Mouse (Mus musculus) right cerebral cortex, postnatal 4 days (tissue): ENCODE results near the gene Lrch3.
"Not testable (repeated sequence)": the region's sequence is repeated elsewhere in the genome, so short reads cannot be mapped to it uniquely, and the experiment has no call there.

Source experiments
- DNase-seq: peaks from one replicate; pipeline ENCODE4 v3.0.0-alpha.2; 2022

The Lrch3 gene

DNA sequence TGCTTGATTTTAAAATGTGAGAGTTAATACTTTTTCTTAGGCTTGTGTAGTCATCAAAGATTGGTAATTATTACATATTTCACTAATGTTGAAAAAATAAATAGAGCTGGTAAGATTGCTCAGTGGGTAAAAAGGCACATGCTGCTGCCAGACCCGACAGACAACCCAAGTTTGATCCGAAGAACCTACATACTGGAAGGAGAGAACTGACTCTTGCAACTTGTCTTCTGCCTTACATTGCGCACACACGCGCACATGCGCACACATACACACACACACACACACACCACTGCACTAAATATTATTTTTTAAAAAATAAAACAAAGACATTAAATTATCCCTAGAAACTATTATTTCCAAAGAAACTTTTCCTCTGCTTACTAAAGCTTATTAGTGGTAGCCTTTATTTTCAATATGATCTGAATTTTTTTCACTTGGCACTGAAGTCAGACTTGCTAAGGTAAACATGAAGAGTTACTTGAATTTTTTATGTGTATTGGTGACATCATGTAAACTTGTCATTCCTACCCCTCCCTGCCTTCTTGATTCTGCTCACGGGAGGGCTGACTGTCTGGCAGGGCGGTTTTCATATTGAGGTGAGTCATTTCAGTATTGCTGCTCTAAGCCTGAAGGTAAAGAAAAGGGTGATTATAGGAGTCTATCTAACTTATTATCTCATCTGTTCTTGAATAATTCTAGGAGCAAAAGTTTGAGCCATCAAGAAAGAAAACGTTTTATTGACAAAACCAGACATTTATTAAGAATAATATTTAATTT is 1.6 kb downstream of the Lrch3 start:
- DNase-seq: no peak

DNA sequence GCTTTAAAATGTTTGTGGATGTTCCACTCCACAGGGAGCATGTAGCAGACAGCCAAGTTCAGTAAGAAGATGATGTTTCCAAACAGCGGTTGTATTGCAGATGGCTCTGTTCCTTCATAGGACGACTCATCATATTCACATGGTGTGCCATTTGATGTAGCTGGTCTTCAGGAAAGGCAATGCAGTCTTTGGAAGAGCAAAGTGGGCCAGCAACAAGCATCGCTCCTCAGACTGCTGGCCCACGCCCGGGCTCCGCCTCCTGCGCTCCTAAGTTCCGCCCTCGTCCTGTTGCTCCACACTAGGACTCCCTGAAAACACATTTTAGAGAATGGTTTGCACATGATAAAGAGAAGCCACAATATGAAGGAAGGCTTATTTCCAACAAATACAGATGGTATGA is 12.7 kb downstream of the Lrch3 start:
- DNase-seq: not testable (repeated sequence)

DNA sequence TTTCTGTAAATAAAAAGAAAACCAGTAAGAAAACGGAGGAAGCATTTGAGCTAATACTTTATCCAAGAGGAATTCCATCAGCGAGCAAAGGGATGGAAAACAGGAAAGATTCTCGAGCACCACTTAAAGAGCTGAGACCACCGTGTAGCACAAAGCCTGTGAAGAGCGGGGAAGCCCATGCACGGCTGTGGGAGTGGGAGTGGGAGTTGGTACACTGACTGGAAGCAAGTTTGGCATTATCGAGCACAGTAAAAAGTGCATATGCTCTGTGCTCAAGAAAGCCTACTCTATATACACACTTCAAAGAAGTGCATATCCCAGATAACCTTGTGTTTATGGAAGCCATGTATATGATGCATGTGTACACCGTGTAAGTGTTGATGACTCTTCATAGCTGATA is 13.1 kb downstream of the Lrch3 start:
- DNase-seq: no peak

DNA sequence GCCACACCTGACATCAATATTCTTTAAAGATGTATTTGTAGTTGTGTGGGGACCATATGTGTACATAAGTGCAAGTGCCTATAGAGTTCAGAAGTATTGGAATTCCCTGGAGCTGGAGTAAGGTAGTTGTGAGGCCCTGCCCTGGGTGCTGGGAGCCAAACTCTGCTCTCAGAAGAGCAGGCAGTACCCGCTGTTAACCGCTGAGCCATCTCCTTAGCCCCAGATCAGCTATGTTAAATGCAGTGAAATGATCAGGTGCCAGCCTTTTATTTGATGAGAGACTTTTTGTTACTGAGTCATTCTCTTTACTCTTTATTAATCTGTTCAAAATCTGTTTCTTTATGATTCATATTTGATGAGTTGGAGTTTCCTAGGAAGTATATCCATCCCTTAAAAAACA is 16.0 kb downstream of the Lrch3 start:
- no peak for DNase-seq

DNA sequence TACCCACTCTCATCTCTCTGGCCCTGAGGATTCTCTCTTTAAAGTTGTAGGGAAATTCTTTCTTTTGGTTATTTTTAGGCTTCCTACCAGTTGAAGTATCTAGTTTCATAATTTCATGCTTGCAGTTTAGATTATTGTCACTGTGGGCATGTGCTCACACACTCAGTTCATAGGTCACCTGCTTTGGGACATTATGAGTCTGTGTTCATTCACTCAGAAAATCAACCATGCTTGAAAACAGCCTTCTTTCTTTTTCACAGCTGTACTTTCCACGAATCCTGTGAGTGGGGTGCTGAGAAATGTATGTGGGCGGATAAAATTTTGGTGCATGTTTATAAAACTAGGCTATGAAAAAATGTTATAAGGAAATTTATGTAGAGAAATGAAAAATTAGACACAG is 20.6 kb downstream of the Lrch3 start:
- no peak for DNase-seq

DNA sequence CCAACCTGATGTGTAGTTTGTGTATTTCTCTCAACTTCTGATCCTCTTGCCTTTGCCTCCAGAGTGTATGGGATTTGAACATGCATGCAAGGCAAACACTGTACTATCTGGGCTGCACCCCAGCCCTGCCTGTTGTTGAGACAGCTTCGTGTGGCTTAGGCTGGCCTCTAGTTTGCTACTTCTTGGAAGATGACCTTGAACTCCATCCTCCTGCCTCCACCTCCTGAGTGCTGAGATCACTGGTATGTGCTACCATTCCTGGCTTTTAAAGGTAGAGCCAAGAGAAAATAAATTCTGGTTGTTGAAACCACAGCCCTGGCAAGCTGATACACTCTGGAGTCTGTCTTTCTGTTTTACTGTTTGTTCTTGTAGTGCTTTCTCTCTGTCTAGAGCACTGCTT is 21.2 kb downstream of the Lrch3 start:
- no peak for DNase-seq

DNA sequence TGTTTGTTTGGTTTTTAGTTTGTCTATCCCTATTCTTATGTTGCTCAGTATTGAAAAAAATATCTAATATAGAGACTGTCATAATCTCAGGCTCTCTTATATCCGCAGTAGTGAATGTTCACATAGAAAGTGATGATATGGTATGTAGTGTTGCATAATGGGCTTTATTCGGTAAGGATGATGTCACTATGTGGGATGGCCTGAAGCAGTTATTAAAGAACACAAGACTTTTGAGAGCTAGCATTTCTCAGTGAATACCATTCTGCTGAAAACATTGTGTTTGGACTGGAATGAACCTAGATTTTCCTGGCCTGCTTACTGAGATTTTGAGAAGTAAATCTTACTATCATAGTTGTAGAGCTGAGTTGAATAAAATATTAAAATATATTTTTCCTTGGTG is 23.5 kb downstream of the Lrch3 start:
- no peak for DNase-seq

DNA sequence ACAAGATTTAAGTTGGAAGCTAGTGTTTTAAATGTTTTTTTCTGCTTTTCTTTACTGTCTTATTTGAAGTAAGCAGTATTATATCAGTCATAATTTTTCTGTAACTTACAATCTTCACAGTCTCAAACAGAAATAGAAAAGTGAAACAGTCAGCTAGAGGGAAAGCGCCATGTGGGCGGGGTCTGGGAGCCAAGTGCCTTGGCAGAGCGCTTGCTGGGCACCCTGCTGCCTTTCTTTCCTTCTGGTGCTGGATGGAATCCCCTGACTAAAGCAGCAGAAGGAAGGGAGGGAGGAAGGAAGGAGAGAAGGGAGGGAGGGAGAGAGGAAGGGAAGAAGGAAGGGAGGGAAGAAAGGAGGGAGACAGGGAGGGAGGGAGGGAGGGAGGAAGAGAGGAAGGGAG is 25.4 kb downstream of the Lrch3 start:
- DNase-seq: peak; percentile 40

DNA sequence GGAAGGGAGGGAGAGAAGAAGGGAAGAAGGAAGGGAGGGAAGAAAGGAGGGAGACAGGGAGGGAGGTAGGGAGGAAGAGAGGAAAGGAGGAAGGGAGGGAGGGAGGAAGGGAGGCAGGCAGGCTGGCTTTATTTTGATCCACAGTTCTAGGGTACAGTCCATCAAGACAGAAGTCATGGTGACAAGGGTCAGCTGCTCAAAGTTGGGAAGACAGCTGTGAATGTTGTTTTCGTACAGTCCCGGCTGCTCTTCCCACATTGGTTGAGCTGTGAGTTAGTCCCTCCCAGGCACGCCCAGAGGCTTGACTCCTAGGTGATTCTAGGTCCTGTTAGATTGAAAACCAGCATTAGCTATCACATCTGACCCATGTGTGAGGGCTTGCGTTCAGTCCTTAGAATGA is 25.8 kb downstream of the Lrch3 start:
- DNase-seq: not testable (repeated sequence)

DNA sequence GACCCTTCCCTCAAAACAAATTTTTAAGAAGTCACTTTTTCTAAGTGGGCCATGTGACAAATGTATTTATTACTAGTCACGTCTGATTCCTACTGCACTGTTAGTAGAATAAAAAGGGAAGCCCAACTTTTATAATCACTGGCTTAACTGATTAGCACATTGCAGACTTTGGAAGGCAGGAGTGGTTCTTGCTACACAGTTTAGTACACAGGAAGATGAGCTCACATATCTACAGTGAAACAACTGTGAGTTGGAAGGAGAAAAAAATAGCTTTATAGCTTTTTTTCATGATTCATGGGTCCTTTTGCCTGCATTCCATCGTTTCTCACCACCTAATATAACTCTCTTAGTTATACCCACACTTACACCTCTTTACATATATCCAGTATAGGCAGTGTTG is 27.3 kb downstream of the Lrch3 start:
- DNase-seq: not testable (repeated sequence)

DNA sequence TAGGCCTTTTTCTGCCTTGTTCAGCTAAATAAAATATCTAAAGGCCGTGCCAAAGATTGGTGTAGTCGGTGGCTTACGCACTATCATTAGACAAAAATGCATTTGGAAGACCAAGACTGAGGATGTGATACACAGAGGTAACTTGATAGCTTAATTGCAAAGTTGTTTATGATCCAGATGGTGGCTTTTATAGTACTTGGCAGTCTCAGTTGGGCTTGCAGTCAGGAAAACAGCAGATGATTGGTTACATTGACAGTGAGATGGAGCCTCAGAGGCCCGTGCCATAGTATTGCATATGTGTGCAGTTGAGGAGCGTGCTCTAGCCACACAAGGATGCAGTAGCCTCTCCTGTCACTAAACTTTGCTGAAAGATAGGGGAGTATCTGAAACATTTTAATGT is 28.8 kb downstream of the Lrch3 start:
- DNase-seq: no peak

DNA sequence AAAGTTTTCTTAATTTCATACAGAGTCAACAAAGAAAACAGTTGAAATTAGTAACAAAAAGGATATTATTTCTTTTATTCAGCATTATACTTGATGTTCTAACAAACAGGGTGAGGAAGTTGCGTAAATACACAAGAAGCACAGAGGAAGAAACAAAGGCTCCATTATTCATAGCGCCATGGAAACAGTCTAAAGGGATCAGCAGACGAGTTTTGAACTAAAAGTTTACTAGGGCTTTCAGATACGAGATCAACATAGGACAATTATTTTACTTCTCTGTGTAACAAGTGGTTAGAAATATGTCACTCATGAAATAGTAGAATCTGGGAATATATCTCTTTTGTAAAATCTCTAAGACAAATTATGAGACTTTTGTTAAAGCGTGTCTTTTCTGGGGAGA is 31.5 kb downstream of the Lrch3 start:
- DNase-seq: no peak

DNA sequence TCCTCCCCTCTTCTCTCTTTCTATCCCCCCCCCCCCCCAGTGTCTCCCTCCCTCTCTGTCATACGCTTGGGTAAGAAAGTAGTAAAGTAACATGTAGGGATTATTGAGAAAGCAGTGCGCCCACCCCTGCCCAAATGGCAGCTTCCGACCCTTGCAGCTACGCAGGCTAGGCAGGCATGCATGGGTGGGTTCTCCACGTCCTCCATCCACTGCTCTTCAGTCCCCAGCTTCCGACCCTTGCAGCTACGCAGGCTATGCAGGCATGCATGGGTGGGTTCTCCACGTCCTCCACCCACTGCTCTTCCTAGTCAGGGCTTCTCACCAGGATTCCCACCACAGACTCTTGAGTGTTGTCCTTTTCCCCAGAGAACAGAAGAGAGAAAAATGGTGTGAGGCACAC is 34.1 kb downstream of the Lrch3 start:
- no peak for DNase-seq

DNA sequence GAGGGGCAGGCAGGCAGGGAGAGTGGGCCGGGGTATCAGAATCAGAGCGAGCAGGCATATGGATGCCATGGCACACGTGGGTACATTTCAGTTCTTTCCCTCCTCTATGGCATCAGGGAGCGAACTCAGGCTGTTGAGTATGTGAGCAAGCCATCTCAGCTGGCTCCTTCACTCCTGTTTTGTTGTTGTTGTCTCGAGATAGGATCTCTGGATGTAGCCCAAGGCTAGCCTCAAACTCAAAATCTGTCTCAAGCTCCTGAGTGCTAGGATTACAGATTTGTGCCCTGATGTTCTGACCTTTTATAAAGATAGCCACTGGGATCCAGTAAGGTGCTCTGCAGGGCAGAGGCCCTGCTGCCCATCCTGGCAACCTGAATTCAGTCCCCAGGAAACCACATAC is 34.8 kb downstream of the Lrch3 start:
- no peak for DNase-seq

DNA sequence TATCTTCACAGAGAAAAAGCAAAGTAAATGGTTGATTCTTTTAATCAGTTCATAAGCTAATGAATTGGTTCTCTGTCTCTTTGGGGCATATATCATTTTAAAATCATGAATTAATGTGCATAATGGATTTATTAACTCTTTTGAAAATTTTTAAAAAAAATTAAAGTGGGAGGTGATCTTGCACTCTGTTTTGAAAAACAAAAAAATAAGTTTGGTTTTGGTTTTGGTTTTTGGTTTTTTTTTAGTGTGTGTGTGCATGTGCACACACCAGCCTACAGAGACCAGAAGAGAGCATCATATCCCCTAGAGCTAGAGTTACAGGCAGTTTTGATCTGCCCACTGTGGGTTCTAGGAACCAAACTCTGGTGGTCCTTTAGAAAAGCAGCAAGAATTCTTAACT is 35.4 kb downstream of the Lrch3 start:
- DNase-seq: no peak

DNA sequence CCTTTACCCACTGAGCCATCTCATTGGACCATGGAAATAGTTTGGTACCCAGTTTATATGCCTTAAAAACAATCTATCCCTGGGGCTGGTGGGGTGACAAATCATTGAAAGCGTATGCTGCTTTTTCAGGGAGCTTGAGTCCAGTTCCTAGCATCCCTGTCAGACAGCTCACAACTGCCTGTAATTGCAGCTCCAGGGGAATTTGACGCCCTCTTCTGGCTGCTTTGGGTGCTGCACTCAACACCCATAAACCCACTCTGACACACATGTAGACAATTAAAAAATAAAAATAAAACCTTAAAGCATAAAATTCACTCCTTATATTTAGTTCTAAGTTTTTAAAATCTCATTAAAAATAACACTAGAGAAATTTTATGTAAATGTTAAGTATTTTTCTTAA is 37.2 kb downstream of the Lrch3 start:
- DNase-seq: no peak

DNA sequence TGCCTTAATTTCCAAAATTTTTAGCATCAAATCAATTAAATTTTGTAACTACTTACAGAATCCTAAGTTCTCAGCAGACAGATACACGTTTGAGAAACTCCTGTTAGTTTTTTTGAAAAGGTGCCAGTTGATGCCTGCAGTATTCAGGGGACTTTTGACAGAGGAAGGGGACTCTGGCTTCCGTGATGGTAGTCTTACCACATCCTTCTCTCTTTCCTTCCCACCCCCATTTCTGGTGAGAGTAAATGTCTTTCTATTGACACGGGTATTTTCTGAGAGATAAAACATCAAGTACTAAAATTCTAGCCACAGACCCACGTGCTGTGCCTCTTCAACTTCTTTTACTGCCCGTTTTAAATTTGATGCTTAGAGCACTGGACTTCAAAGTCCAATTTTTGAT is 39.9 kb downstream of the Lrch3 start:
- DNase-seq: no peak

DNA sequence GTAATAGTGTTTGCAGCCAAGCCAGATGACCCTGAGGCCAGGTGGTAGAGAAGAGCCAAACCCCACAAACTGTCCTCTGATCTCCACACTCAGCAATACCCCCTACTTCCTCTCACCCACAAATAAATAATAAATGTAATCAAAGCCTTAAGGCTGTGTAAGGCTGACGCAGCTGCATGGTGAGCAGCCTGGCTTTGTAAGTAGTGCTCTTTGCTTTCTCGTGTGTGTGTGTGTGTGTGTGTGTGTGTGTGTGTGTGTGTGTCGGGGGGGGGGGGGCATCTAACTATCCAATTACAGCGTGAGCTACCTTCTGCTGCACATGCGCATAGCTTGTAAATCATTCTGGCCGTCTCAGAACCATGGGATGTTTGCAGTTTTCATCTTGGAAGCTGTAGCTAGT is 40.4 kb downstream of the Lrch3 start:
- DNase-seq: no peak

DNA sequence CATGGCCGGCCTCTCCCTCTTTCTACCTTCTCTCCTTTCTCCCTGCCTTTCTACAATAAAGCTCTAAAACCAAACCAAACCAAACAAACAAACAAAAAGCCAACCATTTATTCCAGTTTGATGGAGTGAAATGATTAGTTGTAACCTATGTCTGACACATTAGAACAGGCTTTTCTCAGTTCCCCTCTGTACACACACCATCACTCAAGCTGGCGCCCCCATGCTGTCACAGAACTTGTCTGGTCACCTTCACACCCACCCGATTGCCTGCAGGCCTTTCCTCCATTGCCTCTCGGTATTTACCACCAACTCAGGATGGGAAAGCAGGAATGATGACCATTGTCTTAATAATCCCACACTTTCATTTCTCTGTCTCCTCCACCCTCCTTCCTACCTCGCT is 43.0 kb downstream of the Lrch3 start:
- DNase-seq: no peak

DNA sequence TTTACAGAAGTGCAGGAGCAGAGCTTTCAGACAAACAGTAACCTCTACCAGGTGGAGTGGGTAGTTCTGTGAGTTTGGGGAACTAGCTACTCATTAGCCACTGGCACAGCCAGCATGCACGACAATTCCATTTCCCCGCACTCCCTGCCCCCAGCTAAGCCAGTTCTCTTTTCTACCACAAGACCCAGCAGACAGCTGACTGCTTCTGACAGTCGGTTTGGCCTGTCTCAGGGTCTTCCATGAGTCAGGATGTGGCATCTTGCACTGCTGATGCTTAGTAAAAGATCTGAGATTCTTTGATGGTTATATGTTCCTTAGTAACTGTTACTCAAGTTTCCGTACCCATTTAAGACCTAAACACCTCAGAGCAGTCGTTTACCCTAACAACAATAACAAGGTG is 58.6 kb downstream of the Lrch3 start:
- no peak for DNase-seq

DNA sequence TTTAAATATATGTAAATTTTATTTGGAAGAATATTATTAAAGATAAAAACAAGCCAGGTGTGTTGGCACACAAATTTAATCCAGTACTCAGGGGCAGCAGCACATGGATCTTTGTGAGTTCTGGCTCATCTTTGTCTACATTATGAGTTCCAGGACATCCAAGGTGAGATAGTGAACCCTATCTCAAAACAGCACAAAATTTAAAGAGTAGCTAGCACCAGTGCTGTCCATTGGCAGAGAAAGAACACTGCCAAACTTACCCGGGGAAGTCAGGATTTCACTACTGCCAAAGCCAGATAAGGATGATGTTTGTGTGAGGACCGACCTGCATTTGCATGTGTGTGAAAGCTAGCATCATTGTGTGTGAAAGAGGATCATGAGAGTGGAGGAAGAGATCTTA is 59.1 kb downstream of the Lrch3 start:
- no peak for DNase-seq

DNA sequence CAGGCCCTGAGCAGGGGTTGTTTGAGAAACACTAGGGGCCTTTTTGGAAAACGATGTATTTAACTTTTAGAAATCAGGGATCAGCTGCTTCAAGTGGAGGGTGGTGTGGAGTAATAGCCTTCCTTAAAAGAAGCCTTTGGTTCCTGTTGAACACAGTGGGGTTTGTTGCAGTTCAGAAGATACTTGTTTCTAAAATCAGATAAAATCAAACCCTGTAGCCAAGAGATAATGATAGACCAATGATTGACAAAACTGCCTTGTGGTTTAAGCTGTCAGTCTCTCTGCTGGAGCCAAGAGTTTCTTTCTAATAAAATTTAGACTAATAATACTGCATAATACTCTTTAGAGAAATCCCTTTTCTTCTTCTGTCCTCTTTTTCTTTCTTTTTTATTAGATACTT is 66.3 kb downstream of the Lrch3 start:
- DNase-seq: no peak

DNA sequence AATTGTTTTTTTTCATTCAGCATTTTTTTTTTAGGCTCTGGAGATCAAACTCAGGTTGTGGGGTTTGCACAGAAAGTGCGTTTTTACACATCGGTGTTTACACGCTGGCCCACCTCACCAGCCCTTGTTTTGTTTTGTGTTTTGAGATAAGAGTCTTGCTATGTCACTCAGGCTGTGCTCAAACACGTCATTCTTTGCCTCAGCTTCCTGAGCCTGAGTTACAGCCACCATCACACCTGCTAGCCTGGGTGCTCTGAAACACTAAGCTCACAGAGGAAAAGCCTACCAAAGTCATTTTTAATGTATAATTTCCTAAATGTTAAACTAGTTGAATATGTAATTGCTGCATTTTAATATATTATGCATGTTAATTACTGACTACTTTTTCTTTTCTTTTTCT is 67.5 kb downstream of the Lrch3 start:
- no peak for DNase-seq

DNA sequence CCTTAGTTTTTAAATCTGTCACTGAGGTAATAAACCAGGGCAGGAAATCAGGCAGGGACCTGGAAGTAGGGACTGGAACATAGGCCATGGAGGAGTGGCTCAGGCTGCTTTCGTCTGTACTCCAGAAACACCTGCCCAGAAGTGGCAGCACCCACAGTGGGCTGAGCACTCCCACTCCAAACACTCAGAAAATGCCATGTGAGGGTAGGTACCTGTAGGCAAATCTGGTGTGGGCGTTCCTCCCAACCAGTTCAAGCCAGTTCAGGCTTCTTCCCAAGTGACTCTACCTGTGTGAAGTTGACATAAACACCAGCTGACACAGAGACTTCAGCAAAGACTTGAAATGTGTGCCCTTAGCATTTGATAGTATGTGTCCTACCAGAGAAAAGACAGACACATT is 70.7 kb downstream of the Lrch3 start:
- no peak for DNase-seq

DNA sequence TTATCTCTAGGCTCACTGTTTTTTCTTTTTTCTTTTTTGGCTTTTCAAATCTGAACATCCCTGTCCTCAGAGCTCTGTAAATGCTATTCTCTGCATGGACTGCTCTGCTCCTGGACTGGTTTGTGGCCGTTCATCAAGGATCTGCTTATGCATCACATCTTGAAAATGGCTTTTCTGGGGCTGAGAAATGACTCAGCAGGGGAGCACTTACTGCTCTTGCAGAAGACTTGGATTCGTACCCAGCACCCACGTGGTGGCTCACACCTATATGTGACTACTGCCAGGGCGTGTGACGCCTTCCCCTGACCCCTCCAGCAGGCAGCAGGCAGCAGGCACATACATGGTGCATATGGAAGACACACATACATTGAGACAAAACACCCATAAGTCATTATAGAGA is 78.3 kb downstream of the Lrch3 start:
- no peak for DNase-seq

DNA sequence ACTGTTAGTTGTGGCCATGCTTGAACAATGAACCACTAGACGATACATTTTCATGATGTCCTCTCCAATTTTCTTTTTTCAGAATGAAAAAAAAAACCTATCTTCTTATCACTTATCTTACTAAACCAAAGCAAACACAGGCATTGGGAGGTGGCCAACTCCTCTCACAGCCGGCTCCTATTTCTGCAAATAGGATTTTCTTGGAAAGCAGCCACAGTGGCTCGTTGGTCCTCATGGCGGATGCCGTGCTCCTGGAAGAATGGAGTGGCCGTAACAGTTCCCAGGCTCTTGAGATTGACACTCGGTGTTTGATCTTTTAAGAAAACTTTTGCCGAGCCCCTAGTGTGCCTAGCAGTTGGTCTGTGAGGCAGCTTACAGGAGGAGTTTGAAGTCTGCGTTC is 91.3 kb downstream of the Lrch3 start:
- peak; percentile 28 for DNase-seq
